10 mouse cellular contexts compared by ENCODE assay signal in the genomic region with DNA sequence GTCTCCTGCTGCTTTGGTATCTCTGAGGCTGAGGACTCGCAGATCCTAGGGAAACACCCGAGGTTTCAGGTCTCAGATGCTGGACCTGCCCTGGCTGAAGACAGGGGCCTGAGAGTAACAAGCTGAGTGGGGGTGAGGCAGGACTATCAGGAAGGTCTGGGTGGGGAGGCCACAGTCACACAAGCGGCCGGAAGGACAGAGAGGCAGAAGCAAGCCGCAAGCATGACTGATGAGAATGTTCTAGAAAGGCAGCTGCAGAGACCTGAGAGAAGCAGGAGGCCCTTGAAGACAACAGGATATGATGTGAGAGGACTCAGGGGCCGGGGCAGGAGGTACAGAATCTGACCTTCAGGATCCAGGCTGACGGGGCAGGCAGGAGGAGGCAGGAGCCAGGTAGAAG. TPM values are rescaled to one million over a fixed set of nuclear protein-coding genes. Genes with fewer than 3 reads are reported as not detected.
DNase-seq lines count a peak whose midpoint lies in the region; ATAC-seq lines count a peak whose summit lies in the region.
"Had no signal": no experiment of that assay in that cellular context is flagged by ENCODE, and none has a peak within 500 bp of the region (broad histone marks: within the 10 kb centered on the region; RNA-seq: fewer than 3 reads in every experiment).

No protein-coding gene starts in this region.

- 73% methylated on average over 7 of the region's 7 CpGs for WGBS in hindbrain, embryonic 10.5 days
- WGBS in hindbrain, embryonic 11.5 days, result 69% methylated on average over 7 of the region's 7 CpGs
- 70% methylated on average over 7 of the region's 7 CpGs for WGBS in embryonic facial prominence, embryonic 10.5 days
- WGBS in limb, embryonic 13.5 days, result 64% methylated on average over 7 of the region's 7 CpGs

- H3K4me3 ChIP-seq in hindbrain, embryonic 10.5 days, result no peak overlapping the region
- no peak overlapping the region for H3K4me3 ChIP-seq in hindbrain, embryonic 11.5 days (ENCODE audit: low read depth, low read length)
- no peak overlapping the region for H3K4me3 ChIP-seq in embryonic facial prominence, embryonic 10.5 days
- H3K4me3 ChIP-seq in limb, embryonic 13.5 days, result no peak overlapping the region
- H3K4me3 ChIP-seq: erythroblast, embryonic 14.5 days had no signal

- no peak overlapping the region for H3K9ac ChIP-seq in hindbrain, embryonic 11.5 days (ENCODE audit: low read depth, low read length)
- H3K9ac ChIP-seq in limb, embryonic 13.5 days, result peak overlapping the region; percentile 54

- H3K9me3 ChIP-seq in hindbrain, embryonic 10.5 days, result no peaks in the 10 kb centered on the region
- H3K9me3 ChIP-seq in hindbrain, embryonic 11.5 days (ENCODE audit: control insufficient read depth, low read length), result no peaks in the 10 kb centered on the region
- no peaks in the 10 kb centered on the region for H3K9me3 ChIP-seq in embryonic facial prominence, embryonic 10.5 days
- no peaks in the 10 kb centered on the region for H3K9me3 ChIP-seq in limb, embryonic 13.5 days

- no peak for ATAC-seq in hindbrain, embryonic 11.5 days (ENCODE audit: low FRiP score)
- ATAC-seq in limb, embryonic 13.5 days (ENCODE audit: low FRiP score, low read depth), result no peak

- H3K4me1 ChIP-seq in hindbrain, embryonic 10.5 days (replicated peaks), result peaks cover 79% of the 10 kb centered on the region
- H3K4me1 ChIP-seq in hindbrain, embryonic 11.5 days (replicated peaks; ENCODE audit: control insufficient read depth, insufficient read depth, low read length), result peaks cover 23% of the 10 kb centered on the region
- peaks cover 67% of the 10 kb centered on the region for H3K4me1 ChIP-seq in embryonic facial prominence, embryonic 10.5 days
- H3K4me1 ChIP-seq in limb, embryonic 13.5 days, result peaks cover 80% of the 10 kb centered on the region

- H3K27ac ChIP-seq in hindbrain, embryonic 10.5 days, result peak overlapping the region; percentile 90
- H3K27ac ChIP-seq in hindbrain, embryonic 11.5 days (ENCODE audit: low read depth, low read length), result no peak overlapping the region
- H3K27ac ChIP-seq in embryonic facial prominence, embryonic 10.5 days (replicated peaks), result peak overlapping the region; percentile 93
- peak overlapping the region; percentile 89; the same call in 1 of the 2 replicates for H3K27ac ChIP-seq in limb, embryonic 13.5 days

- H3K27me3 ChIP-seq in hindbrain, embryonic 10.5 days (ENCODE audit: insufficient read depth, poor library complexity, severe bottlenecking), result no peaks in the 10 kb centered on the region
- no peaks in the 10 kb centered on the region for H3K27me3 ChIP-seq in hindbrain, embryonic 11.5 days (ENCODE audit: control insufficient read depth, insufficient read depth, low read length)
- peaks cover 12% of the 10 kb centered on the region for H3K27me3 ChIP-seq in embryonic facial prominence, embryonic 10.5 days (replicated peaks; ENCODE audit: low read depth, poor library complexity, severe bottlenecking)
- H3K27me3 ChIP-seq in limb, embryonic 13.5 days, result no peaks in the 10 kb centered on the region

- H3K36me3 ChIP-seq in hindbrain, embryonic 10.5 days, result 0 out of 2 replicates have a peak, but pooled peaks cover 4% of the 10 kb centered on the region
- no peaks in the 10 kb centered on the region for H3K36me3 ChIP-seq in hindbrain, embryonic 11.5 days (ENCODE audit: control insufficient read depth, insufficient read depth, low read length)
- H3K36me3 ChIP-seq in embryonic facial prominence, embryonic 10.5 days (replicated peaks), result no peaks in the 10 kb centered on the region
- H3K36me3 ChIP-seq in limb, embryonic 13.5 days, result no peaks in the 10 kb centered on the region

- no peak for DNase-seq in hindbrain, embryonic 10.5 days (ENCODE audit: low spot score)
- no peak for DNase-seq in hindbrain, embryonic 11.5 days (ENCODE audit: low spot score)
- DNase-seq in embryonic facial prominence, embryonic 10.5 days (ENCODE audit: low spot score), result no peak
- DNase-seq in spleen, postnatal 10 days (ENCODE audit: low spot score in 2 of 2), result peak; percentile 45 to 70
- no peak for DNase-seq in cerebellum, postnatal 10 days
- no peak for DNase-seq in adrenal gland, adult 18-20 months (ENCODE audit: low spot score in 2 of 2)
- no peak for DNase-seq in right cerebral cortex, postnatal 10 days (ENCODE audit: low spot score in 2 of 2)

- H3K4me2 ChIP-seq in hindbrain, embryonic 11.5 days (replicated peaks; ENCODE audit: low read depth, low read length), result no peak overlapping the region; the same call in 1 of the 2 replicates
- peak overlapping the region; percentile 64 for H3K4me2 ChIP-seq in limb, embryonic 13.5 days (replicated peaks)

RNA-seq across cellular contexts. Expression of a gene that starts 1.1 kb away (rescaled TPM):
- polyA plus RNA-seq in hindbrain, embryonic 10.5 days (2016; fragmentation: Nextera tagmentation; extraction: Ambion mirVana), result 10.8 and 13.0 TPM in 2 replicates
- 5.7 and 6.1 TPM in 2 replicates for polyA plus RNA-seq in hindbrain, embryonic 11.5 days (2014; fragmentation: Nextera tagmentation; extraction: Ambion mirVana)
- 11.8 and 12.0 TPM in 2 replicates for polyA plus RNA-seq in embryonic facial prominence, embryonic 10.5 days (2016; fragmentation: Nextera tagmentation; extraction: Ambion mirVana)
- polyA plus RNA-seq in limb, embryonic 13.5 days (2015; fragmentation: Nextera tagmentation; extraction: Ambion mirVana), result 8.5 and 8.6 TPM in 2 replicates
- total RNA-seq in adrenal gland, adult 18-20 months (2021), result 1 to 10 TPM; 4.0 to 6.9 TPM

RNA-seq across cellular contexts. Expression of a gene that starts 42.0 kb away (rescaled TPM):
- polyA plus RNA-seq in hindbrain, embryonic 10.5 days (2016; fragmentation: Nextera tagmentation; extraction: Ambion mirVana), result not detected in 2 replicates
- polyA plus RNA-seq in hindbrain, embryonic 11.5 days (2014; fragmentation: Nextera tagmentation; extraction: Ambion mirVana), result not detected in 2 replicates
- not detected in 2 replicates for polyA plus RNA-seq in embryonic facial prominence, embryonic 10.5 days (2016; fragmentation: Nextera tagmentation; extraction: Ambion mirVana)
- not detected in 2 replicates for polyA plus RNA-seq in limb, embryonic 13.5 days (2015; fragmentation: Nextera tagmentation; extraction: Ambion mirVana)
- total RNA-seq in adrenal gland, adult 18-20 months (2021), result 10 to 100 TPM in 1 of 2 experiments, 1 to 10 TPM in 1; 3.1 to 11.3 TPM
- polyA plus RNA-seq: erythroblast, embryonic 14.5 days; neural tube, embryonic 14.5 days had no signal

RNA-seq across cellular contexts. Expression of a gene that starts 48.2 kb away (rescaled TPM):
- not detected in 2 replicates for polyA plus RNA-seq in hindbrain, embryonic 10.5 days (2016; fragmentation: Nextera tagmentation; extraction: Ambion mirVana)
- polyA plus RNA-seq in hindbrain, embryonic 11.5 days (2014; fragmentation: Nextera tagmentation; extraction: Ambion mirVana), result not detected in 2 replicates
- not detected in 2 replicates for polyA plus RNA-seq in embryonic facial prominence, embryonic 10.5 days (2016; fragmentation: Nextera tagmentation; extraction: Ambion mirVana)
- polyA plus RNA-seq in limb, embryonic 13.5 days (2015; fragmentation: Nextera tagmentation; extraction: Ambion mirVana), result not detected in 2 replicates
- 10 to 100 TPM; 12.2 to 13.7 TPM for total RNA-seq in adrenal gland, adult 18-20 months (2021)
- polyA plus RNA-seq: erythroblast, embryonic 14.5 days; neural tube, embryonic 14.5 days had no signal

RNA-seq across cellular contexts. Expression of a gene that starts 59.8 kb away (rescaled TPM):
- not detected in 2 replicates for polyA plus RNA-seq in hindbrain, embryonic 10.5 days (2016; fragmentation: Nextera tagmentation; extraction: Ambion mirVana)
- polyA plus RNA-seq in hindbrain, embryonic 11.5 days (2014; fragmentation: Nextera tagmentation; extraction: Ambion mirVana), result not detected in 2 replicates
- polyA plus RNA-seq in embryonic facial prominence, embryonic 10.5 days (2016; fragmentation: Nextera tagmentation; extraction: Ambion mirVana), result not detected in 2 replicates
- polyA plus RNA-seq in limb, embryonic 13.5 days (2015; fragmentation: Nextera tagmentation; extraction: Ambion mirVana), result not detected in 2 replicates
- total RNA-seq in adrenal gland, adult 18-20 months (2021), result 100 to 1,000 TPM in 1 of 2 experiments, 10 to 100 TPM in 1; 44.2 to 127 TPM
- polyA plus RNA-seq: erythroblast, embryonic 14.5 days; neural tube, embryonic 14.5 days had no signal

Comparison
In these comparisons a context has a peak if more than half of its experiments do, and no peak if none do; other contexts are left out.
1. DNase-seq: peak in spleen, postnatal 10 days (2 of 2); none in hindbrain, embryonic 10.5 days (single experiment), hindbrain, embryonic 11.5 days (single experiment), embryonic facial prominence, embryonic 10.5 days (single experiment), cerebellum, postnatal 10 days (0 of 2), adrenal gland, adult 18-20 months (0 of 2) and right cerebral cortex, postnatal 10 days (0 of 2).